Mouse (Mus musculus) CD4-positive naive resting alpha-beta T cell, adult 57 days (primary cell): ENCODE data around the gene Nlrc4. TPM values are rescaled to one million over a fixed set of nuclear protein-coding genes. Genes with fewer than 3 reads are reported as not detected.

ENCODE experiments used
- total RNA-seq: library from RNA; stranded (reverse); gene quantifications from one replicate; pipeline ENCODE4 v1.2.4, GENCODE M21; 2023

The Nlrc4 gene
- 0.35 TPM for total RNA-seq

GRCm38 (mm10) chr17:74458711-74459408 is at the start of gene Nlrc4:
TSS of gene Nlrc4 (minus strand) at chr17:74459142.

GRCm38 (mm10) chr17:74489024-74489900 is 30.3 kb upstream of the Nlrc4 start, which contains the start of gene Yipf4:
TSS of gene Yipf4 (plus strand) at chr17:74489493.

DNA sequence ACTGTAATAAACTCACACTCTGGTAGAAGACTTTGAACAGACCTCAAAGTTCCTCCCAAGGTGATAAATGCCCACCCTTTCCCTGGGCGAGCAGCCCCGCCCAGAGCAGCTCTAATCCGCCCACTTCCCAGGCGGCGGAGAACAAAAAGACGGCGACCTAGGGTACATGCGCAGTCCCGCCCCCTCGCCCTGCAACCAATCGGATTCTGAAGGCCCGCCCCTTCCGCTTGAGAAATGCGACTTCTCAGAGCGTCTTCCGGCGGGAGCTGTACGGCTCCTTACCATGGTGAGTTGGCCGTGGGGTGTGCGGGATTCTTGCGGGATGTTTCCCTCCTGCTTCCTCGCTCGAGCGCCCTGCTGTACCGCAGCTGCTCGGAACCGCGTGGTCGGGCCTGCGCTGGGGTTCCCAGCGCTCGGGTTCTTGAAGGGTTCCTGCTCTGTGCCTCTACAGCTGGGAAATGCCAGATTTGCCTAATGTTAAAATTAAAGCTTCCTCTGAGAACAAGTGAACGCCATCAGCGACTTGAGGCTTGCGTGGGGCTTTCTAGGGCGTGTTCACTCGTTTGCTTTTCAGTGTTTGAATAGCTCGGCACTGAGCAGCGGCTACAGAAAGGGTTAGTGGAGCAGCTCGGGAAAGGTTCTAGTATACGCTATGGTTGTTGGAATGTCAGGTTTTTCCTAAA is 63.4 kb downstream of the Nlrc4 start, which contains the start of gene Slc30a6:
TSS of gene Slc30a6 (plus strand) at position 226 of the 683 bp plus-strand sequence.

Other genes with a start within 250 kb of the Nlrc4 start
- 43.4 TPM for gene Memo1, start 163.6 kb downstream of the Nlrc4 start, total RNA-seq
- 44.2 TPM for gene Dpy30, start 135.2 kb downstream of the Nlrc4 start, total RNA-seq
- 30.7 TPM for gene Spast, start 120.2 kb downstream of the Nlrc4 start, total RNA-seq
- gene Slc30a6, start 63.5 kb downstream of the Nlrc4 start, total RNA-seq, result 12.8 TPM
- gene Yipf4, start 30.4 kb upstream of the Nlrc4 start, total RNA-seq, result 77.4 TPM
- gene Birc6, start 69.2 kb upstream of the Nlrc4 start, total RNA-seq, result 283 TPM